Mouse (Mus musculus) adrenal gland, adult (tissue): ENCODE results near the gene Nup107.
A peak's percentile ranks its signal among the peaks of the same experiment; 100 is the strongest.

Experiments
- DNase-seq, 2 experiments: peaks; one replicate each; pipeline ENCODE4 v3.0.0; 2022 to 2023; ENCODE audit warnings: low spot score in 1 of 2; ENCODE audit not compliant: inconsistent age in 2 of 2

The Nup107 gene

DNA sequence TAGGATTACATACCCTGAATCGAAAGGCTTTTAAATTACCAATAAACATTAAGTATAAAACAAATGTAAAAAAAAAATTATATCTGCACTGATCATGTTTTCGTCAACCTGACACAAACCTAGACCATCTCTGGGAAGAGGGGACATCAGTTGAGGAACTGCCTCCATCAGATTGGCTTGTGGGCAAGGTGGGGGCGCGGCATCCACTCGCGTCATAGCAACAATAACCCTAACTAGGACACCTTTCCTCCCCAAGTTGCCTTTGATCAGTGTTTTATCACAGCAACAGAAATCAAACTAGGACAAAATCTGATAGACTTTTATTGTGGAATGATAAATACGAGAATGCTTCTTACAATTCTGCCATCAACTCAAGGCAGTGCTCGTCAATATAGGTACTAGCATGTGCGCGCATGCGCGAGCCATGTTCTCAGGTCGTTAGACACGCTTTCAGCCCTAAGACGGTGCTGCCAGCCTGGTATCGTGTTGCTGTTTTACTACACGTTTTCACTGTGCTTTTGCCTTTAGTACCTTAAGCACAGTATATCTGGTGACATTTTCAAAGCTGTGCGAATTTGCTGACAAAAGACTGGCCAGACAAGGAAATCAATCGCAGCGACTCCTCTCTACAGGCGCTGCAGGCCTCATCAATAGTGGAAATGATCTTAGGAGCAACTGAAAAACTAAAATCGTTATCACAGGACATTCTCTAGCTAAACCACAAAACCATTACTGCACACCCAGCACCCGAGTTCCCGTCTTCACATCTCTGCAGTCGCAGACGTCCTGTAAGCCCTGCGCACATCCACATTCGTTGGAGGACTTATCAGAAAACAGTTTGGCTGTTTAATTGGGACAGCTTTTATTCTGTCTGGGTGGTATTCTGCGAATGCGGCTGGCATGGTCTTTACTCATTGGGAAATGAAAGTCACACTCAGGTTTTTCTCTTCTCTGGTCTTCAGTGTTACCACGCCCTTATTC lies 11.7 kb upstream of the Nup107 start:
- no peak for DNase-seq

- DNase-seq = no peak
Observed at GRCm38 (mm10) chr10:117801886-117802285, 9.4 kb upstream of the Nup107 start.

DNA sequence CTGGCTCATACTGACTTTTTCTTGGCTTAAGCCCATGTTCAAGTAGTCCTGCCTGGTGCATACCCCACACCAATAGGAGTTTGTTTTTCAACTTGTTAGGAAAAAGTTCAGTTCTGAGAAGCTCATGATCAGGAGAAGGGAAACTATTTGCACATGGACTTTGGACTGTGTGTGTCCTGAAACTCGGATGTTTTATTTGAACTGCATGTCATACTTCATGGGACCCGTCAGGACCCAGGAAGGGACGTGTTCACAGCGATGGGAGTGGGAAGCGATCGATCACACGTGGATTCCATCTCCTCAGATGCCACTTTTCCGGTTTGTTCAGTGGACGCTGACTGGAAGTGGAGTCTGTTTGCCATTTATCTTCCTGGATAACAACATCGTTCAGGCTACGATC lies 7.3 kb upstream of the Nup107 start:
- no peak for DNase-seq

DNA sequence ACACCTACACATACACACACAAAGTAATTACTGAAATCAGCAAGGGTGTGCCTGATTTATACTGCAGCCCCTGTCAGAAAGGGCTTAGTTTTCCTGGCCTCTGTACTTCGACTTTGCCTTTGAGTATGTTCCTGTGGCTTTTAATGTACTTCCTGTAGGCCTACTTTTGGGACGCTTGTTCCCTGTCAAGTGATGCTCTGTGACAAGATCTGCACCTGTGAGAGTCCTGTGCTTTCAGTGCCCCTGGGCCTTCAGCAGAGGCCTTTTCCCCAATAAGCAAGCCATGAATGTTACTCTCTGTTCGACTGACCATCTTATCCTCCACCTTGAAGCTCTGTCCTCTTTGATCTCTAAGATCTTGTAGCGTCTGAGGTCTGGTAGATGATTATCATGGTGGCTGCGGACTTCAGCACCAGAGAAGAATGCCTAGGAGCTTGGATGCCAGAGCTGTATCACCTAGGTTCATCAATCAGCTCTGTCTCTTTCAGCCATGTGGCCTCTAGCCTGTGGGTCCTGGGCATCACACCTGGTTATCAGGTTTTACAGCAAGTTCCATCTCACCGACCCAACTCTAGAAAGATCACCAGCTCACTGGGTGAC lies 6.0 kb upstream of the Nup107 start:
- DNase-seq = no peak

DNA sequence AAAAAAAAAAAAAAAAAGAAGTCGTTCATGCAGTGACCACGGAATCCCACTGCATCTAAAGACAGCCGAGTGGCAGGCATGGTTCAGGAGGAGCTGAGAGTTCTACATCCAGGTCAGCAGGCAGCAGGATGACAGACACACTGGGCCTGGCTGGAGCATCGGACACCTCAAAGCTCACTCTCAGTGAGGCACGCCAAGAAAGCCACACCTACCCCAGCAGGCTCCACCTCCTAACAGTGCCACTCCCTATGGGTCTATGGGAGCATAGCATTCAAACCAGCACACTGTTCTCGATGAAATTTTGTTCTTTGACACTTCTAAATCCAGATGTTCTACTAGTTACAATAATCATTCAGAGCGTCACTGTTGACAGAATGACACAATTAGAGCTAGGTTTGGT lies 5.2 kb upstream of the Nup107 start:
- no peak for DNase-seq

- no peak for DNase-seq
Observed at GRCm38 (mm10) chr10:117797106-117797505, 4.6 kb upstream of the Nup107 start.

- DNase-seq = peak; percentile 24 to 50
Observed at GRCm38 (mm10) chr10:117796181-117796580, 3.7 kb upstream of the Nup107 start.

GRCm38 (mm10) chr10:117795206-117795605 lies 2.7 kb upstream of the Nup107 start:
- DNase-seq = peak; percentile 56 to 72

DNA sequence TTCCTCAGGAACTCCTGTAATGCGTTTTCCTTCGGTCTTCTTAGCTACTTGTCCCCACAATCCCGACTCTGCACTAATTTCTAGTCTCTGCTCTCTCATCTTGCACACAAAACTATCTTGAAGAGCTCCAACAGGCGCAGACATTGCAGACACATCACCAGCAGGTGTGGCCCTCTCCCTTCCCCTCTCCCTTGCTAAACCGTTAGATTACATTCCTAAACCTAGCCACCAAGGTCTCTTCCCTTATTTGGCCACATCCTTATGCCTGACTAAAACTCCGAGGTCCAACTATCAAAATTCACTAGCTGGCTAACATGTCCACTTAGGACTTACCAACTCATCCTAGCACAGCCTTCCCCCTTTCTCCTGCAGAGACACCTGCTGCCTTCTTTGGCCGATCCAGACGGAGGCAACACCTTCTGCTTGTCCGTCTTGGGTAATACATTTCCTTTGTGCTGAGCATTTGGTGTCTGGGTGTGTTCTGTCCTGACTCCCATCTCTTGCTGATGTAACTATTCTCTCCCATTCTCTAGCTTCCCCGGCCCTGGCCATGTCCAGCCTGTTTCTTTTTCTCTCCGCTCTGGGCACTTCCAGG lies 1.0 kb upstream of the Nup107 start:
- peak; percentile 36 to 73 for DNase-seq

GRCm38 (mm10) chr10:117791171-117791470 lies 1.4 kb downstream of the Nup107 start:
- DNase-seq = no peak

DNA sequence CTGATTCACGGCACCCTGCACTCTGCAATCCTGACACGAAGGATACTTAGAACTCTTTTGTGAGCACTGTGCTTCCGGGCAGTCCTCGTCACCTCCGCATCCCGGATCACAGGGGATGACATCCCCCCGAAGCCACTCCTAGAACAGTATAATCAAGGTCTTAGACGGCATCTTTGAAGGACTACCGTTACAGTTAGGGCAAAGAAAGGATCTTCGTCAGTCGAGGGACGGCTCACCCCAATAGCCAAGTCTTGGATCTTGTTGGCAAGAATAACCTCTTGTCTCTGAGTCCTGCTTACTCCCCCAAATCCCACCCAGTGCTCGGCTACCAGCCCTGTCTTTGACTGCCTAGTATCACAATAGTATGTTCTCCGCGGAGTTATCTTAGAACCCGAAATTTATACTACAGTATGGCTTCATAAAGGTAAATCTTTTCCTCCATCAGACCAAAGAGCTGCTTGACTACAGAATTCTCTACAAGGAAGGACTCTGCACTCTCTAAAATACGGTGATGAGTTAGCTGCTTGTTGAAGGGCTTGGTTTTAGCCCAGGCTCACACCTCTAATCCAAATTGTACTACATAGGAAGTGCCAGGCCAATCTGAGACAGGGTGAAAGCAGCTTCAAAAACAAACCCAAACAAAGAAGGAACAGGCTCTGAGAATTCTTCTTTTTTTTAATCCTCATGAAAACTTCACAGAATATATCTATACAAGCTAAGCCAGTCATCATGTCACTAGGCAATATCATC lies 1.9 kb downstream of the Nup107 start:
- DNase-seq = no peak

GRCm38 (mm10) chr10:117790011-117790410 lies 2.5 kb downstream of the Nup107 start:
- no peak for DNase-seq

DNA sequence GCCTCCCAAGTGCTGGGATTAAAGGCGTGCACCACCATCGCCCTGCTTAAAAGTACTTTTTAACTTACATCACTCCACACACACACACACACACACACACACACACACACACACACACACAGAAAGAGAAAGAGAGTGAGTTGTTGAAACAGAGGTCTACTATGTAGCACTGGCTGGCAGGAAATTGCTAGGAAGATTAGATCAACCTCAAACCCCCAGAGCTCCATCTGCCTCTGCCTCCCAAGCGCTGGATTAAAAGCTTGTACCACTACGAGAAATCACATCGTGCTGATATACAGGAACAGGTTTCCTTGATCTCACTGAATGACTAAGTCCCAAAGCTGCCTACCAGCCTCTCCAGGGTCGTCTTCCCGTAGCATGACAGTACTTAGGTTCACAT lies 7.9 kb downstream of the Nup107 start:
- DNase-seq = no peak

- no peak for DNase-seq
Observed at GRCm38 (mm10) chr10:117783786-117784420, 8.6 kb downstream of the Nup107 start.

DNA sequence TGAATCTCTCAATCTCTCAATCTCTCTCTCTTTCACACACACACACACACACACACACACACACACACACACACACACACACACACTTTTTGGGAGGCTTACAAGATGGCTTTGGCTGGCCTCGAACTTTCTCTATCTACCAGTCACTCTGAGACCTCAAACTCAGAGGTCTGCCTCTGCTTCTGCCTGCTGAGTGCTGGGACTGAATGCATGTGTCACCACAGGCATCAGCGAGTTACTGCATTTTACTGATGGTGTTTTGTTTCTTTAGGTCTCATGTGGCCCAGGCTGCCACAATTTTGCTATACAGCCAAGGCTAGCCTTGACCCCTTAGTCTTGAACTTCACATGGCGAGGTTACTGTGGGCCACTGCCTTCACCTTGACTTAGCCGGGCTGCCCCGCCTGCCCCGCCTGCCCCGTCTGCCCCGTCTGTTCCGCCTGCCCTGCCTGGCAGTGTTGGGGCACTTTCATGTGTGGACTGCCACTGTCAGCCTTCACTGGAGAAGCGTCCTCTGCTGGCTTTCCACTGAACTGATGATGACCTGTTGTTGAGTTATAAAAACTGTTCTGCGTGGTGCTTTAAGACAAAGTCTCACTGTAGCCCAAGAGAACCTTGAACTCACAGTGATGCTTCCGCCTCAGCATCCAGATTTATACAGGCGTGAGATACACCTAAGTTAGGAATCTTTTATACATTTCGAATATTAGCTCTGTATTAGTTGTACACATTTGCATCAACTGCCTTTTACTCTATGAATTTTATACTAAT lies 9.8 kb downstream of the Nup107 start:
- DNase-seq = no peak

GRCm38 (mm10) chr10:117782056-117782455 lies 10.4 kb downstream of the Nup107 start:
- no peak for DNase-seq

- DNase-seq = no peak
Observed at GRCm38 (mm10) chr10:117781021-117781725, 11.3 kb downstream of the Nup107 start.

GRCm38 (mm10) chr10:117780306-117780911 lies 12.1 kb downstream of the Nup107 start:
- DNase-seq = no peak
